Mouse (Mus musculus): ENCODE measurements around the gene Atrnl1. TPM values are rescaled to one million over a fixed set of nuclear protein-coding genes. Genes with fewer than 3 reads are reported as not detected.
"Not testable (repeated sequence)": the region's sequence is repeated elsewhere in the genome, so short reads cannot be mapped to it uniquely, and the experiment has no call there.

Atrnl1 gene
- polyA plus RNA-seq, 1 experiment from 2014 or later, result 11.0 TPM

GRCm38 (mm10) chr19:57963874-57964273, 353.0 kb downstream of the Atrnl1 start:
- Histone ChIP-seq H3K27me3 (replicated peaks) (no peaks in the 10 kb centered on the region), H3K4me2 (replicated peaks) (no peak overlapping the region), H3K4me3 (no peak overlapping the region), H3K36me3 (no peaks in the 10 kb centered on the region), H3K27ac (no peak overlapping the region), H3K4me1 (peaks cover 4% of the 10 kb centered on the region; the same call in 1 of the 2 replicates), H3K9me3 (no peaks in the 10 kb centered on the region), H3K9ac (no peak overlapping the region)
- WGBS, result 94% methylated on average over 6 of the region's 6 CpGs
- no peak for ATAC-seq (ENCODE audit: low FRiP score, low read depth)

GRCm38 (mm10) chr19:57969766-57970165, 358.9 kb downstream of the Atrnl1 start:
- no peak overlapping the region for H3K9ac ChIP-seq
- ATAC-seq (ENCODE audit: low FRiP score, low read depth), result no peak
- WGBS, result 93% methylated on average over 7 of the region's 7 CpGs

GRCm38 (mm10) chr19:57970342-57970895, 359.6 kb downstream of the Atrnl1 start:
- no peak overlapping the region for H3K27ac ChIP-seq
- no peak for ATAC-seq (ENCODE audit: low FRiP score, low read depth)
- no peaks in the 10 kb centered on the region for H3K27me3 ChIP-seq (replicated peaks)
- WGBS, result 93% methylated on average over 13 of the region's 13 CpGs
- H3K4me2 ChIP-seq (replicated peaks), result no peak overlapping the region
- no peak overlapping the region for H3K9ac ChIP-seq
- H3K4me1 ChIP-seq, result no peaks in the 10 kb centered on the region
- no peak overlapping the region for H3K4me3 ChIP-seq
- H3K9me3 ChIP-seq, result no peaks in the 10 kb centered on the region
- H3K36me3 ChIP-seq, result no peaks in the 10 kb centered on the region

More at GRCm38 (mm10) chr19:57969766-57970165, 358.9 kb downstream of the Atrnl1 start:
- Histone ChIP-seq H3K27ac (no peak overlapping the region), H3K36me3 (no peaks in the 10 kb centered on the region), H3K9me3 (no peaks in the 10 kb centered on the region), H3K4me3 (no peak overlapping the region), H3K4me2 (replicated peaks) (no peak overlapping the region), H3K4me1 (no peaks in the 10 kb centered on the region), H3K27me3 (replicated peaks) (no peaks in the 10 kb centered on the region)

GRCm38 (mm10) chr19:57975201-57975600, 364.4 kb downstream of the Atrnl1 start:
- Histone ChIP-seq H3K27ac (no peak overlapping the region), H3K27me3 (replicated peaks) (no peaks in the 10 kb centered on the region), H3K4me3 (no peak overlapping the region), H3K36me3 (no peaks in the 10 kb centered on the region), H3K4me1 (no peaks in the 10 kb centered on the region), H3K4me2 (replicated peaks) (no peak overlapping the region), H3K9me3 (no peaks in the 10 kb centered on the region), H3K9ac (no peak overlapping the region)
- no peak for ATAC-seq (ENCODE audit: low FRiP score, low read depth)
- 90% methylated on average over 6 of the region's 6 CpGs for WGBS

- Histone ChIP-seq H3K4me1 (peaks cover 12% of the 10 kb centered on the region), H3K9me3 (no peaks in the 10 kb centered on the region), H3K27ac (no peak overlapping the region), H3K4me3 (no peak overlapping the region), H3K4me2 (replicated peaks) (no peak overlapping the region), H3K9ac (no peak overlapping the region), H3K27me3 (replicated peaks) (no peaks in the 10 kb centered on the region), H3K36me3 (no peaks in the 10 kb centered on the region)
- 54% methylated on average over 21 of the region's 21 CpGs for WGBS
- peak; percentile 85 for ATAC-seq (ENCODE audit: low FRiP score, low read depth)
These were observed 375.4 kb downstream of the Atrnl1 start for GRCm38 (mm10) chr19:57985918-57986900.

GRCm38 (mm10) chr19:57987696-57988393, 377.0 kb downstream of the Atrnl1 start:
- no peak overlapping the region for H3K27ac ChIP-seq
- no peaks in the 10 kb centered on the region for H3K36me3 ChIP-seq
- no peak overlapping the region for H3K9ac ChIP-seq
- ATAC-seq (ENCODE audit: low FRiP score, low read depth), result no peak
- H3K27me3 ChIP-seq (replicated peaks), result no peaks in the 10 kb centered on the region
- H3K4me2 ChIP-seq (replicated peaks), result no peak overlapping the region
- peaks cover 14% of the 10 kb centered on the region for H3K4me1 ChIP-seq
- WGBS, result 82% methylated on average over 17 of the region's 17 CpGs
- no peaks in the 10 kb centered on the region for H3K9me3 ChIP-seq
- no peak overlapping the region for H3K4me3 ChIP-seq

- peaks cover 14% of the 10 kb centered on the region for H3K4me1 ChIP-seq
These were observed 377.8 kb downstream of the Atrnl1 start for GRCm38 (mm10) chr19:57988559-57989093.

GRCm38 (mm10) chr19:57991099-57991760, 380.4 kb downstream of the Atrnl1 start:
- H3K4me3 ChIP-seq, result no peak overlapping the region
- no peaks in the 10 kb centered on the region for H3K9me3 ChIP-seq
- no peak for ATAC-seq (ENCODE audit: low FRiP score, low read depth)
- H3K4me1 ChIP-seq, result peaks cover 9% of the 10 kb centered on the region
- WGBS, result 73% methylated on average over 14 of the region's 14 CpGs
- no peak overlapping the region for H3K4me2 ChIP-seq (replicated peaks)
- no peak overlapping the region for H3K9ac ChIP-seq
- H3K27ac ChIP-seq, result no peak overlapping the region
- H3K36me3 ChIP-seq, result no peaks in the 10 kb centered on the region
- no peaks in the 10 kb centered on the region for H3K27me3 ChIP-seq (replicated peaks)

More at GRCm38 (mm10) chr19:57988559-57989093, 377.8 kb downstream of the Atrnl1 start:
- Histone ChIP-seq H3K27me3 (replicated peaks) (no peaks in the 10 kb centered on the region), H3K9me3 (no peaks in the 10 kb centered on the region), H3K4me3 (no peak overlapping the region), H3K4me2 (replicated peaks) (no peak overlapping the region), H3K36me3 (no peaks in the 10 kb centered on the region), H3K9ac (no peak overlapping the region), H3K27ac (no peak overlapping the region)
- 76% methylated on average over 10 of the region's 10 CpGs for WGBS
- no peak for ATAC-seq (ENCODE audit: low FRiP score, low read depth)

GRCm38 (mm10) chr19:57994174-57994833, 383.5 kb downstream of the Atrnl1 start:
- not testable (repeated sequence) for H3K27ac ChIP-seq; H3K4me1 ChIP-seq; H3K9me3 ChIP-seq; H3K4me2 ChIP-seq (replicated peaks); ATAC-seq (ENCODE audit: low FRiP score, low read depth); H3K27me3 ChIP-seq (replicated peaks); H3K9ac ChIP-seq; H3K36me3 ChIP-seq; H3K4me3 ChIP-seq
- 92% methylated on average over 15 of the region's 15 CpGs for WGBS

GRCm38 (mm10) chr19:57995015-57995414, 384.2 kb downstream of the Atrnl1 start:
- H3K4me3 ChIP-seq, result no peak overlapping the region
- ATAC-seq (ENCODE audit: low FRiP score, low read depth), result no peak
- no peaks in the 10 kb centered on the region for H3K36me3 ChIP-seq
- WGBS, result 98% methylated on average over 8 of the region's 8 CpGs
- no peaks in the 10 kb centered on the region for H3K9me3 ChIP-seq
- no peak overlapping the region for H3K9ac ChIP-seq
- no peak overlapping the region for H3K4me2 ChIP-seq (replicated peaks)
- H3K4me1 ChIP-seq, result peaks cover 4% of the 10 kb centered on the region; the same call in 1 of the 2 replicates
- H3K27me3 ChIP-seq (replicated peaks), result no peaks in the 10 kb centered on the region
- no peak overlapping the region for H3K27ac ChIP-seq

GRCm38 (mm10) chr19:57997961-57998360, 387.1 kb downstream of the Atrnl1 start:
- Histone ChIP-seq H3K27ac (no peak overlapping the region), H3K4me1 (no peaks in the 10 kb centered on the region), H3K4me2 (replicated peaks) (no peak overlapping the region), H3K9me3 (no peaks in the 10 kb centered on the region), H3K9ac (no peak overlapping the region), H3K27me3 (replicated peaks) (no peaks in the 10 kb centered on the region), H3K4me3 (no peak overlapping the region), H3K36me3 (no peaks in the 10 kb centered on the region)
- WGBS, result 46% methylated on average over 4 of the region's 4 CpGs
- no peak for ATAC-seq (ENCODE audit: low FRiP score, low read depth)
